Mouse (Mus musculus): ENCODE results near the gene Lgals9. TPM values are rescaled to one million over a fixed set of nuclear protein-coding genes. Genes with fewer than 3 reads are reported as not detected.
"Not testable (repeated sequence)": the region's sequence is repeated elsewhere in the genome, so short reads cannot be mapped to it uniquely, and the experiment has no call there.

Lgals9 gene
- total RNA-seq, 2 experiments from 2014 or later = 67.1 to 118 TPM

- no peak for DNase-seq
These were observed 23.4 kb upstream of the Lgals9 start for GRCm38 (mm10) chr11:79008007-79008775.

- DNase-seq = not testable (repeated sequence)
These were observed 22.6 kb upstream of the Lgals9 start for GRCm38 (mm10) chr11:79007356-79007755.

DNA sequence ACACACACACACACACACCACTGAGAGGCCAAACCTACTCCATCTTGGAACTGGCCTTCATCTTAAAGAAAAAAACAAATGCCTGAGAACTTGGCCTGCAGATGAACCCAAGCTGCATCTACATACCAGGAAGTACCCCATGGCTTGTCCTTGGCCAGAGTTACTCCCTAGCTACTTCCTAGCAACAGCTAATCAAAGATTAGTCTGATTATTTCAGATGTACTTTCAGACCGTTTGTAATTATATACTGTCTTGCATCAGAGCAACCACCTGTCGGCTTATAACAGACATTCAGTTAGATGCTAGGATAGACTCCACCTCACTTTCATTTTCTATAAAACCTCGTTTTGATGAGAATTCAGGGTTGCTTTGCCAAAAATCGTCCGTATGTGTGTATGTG, 21.7 kb upstream of the Lgals9 start:
- DNase-seq = no peak

DNA sequence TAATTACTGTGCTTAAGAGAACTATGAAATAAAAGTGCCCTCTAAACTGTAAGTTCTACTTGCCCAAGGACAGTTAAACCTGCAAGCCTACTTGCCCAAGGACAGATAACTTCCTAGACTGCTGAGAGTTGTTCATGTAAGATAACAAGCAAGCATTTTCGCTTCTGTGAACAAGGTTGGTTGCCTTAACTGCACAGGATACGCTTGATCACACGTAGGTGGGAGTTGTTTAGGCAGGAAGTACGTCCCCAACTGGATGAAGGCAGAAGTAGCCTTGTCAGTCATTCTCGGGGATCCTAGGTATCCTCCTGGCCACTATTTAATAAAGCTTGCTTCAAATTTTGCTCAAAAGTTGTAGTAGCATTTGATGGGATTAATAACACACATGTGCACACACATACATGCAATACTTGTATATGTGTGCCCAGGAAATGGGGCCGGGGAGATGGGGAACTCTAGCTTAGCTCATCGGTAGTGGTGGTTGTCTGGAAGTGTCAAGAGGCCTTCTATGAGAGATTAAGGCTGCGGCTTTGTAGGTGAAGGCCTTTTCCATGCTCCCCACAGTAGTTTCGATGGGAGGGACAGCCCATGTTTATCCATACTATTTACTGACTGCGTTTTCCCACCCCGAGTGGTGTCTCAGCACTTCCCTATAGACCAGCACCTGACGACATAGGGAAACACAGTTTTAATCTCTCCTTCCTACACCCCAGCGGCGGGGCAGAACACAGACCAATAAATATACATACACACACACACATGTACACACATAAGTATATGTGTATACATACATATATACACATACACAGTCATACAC, 21.0 kb upstream of the Lgals9 start:
- DNase-seq = no peak

GRCm38 (mm10) chr11:79003769-79004638, 19.3 kb upstream of the Lgals9 start:
- no peak for DNase-seq

DNA sequence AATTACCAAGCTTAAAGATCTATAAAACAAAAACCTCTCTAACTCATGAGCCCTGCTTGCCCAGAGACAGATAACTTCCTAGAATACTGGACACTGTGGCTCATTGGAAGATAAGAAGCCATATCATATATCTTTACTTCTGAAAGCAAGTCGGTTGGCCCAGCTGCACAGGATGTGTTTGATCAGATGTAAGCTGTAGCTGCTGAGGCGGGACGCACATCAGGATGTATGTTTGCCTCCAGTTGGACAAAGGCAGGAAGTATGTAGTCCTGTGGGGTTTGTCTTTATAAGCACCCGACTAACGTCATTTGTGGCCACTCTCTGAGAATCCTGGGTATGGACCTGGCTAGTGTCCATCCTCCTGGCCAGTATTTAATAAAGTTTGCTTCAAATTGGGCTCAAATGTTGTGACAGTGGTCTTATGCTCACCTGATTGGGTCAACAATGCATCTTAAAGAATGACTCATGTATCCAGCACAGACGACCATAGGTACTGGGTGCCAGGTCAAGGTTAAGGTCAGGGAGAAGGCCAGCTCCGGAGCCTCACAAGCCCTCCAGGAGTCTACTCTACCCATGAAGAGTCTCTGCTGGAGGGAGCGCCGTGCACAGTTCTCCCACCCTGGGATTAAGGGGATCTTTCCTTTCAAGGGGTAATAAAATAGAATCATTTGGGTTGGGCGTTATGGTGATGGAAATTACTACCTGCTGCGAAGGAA, 18.5 kb upstream of the Lgals9 start:
- DNase-seq = no peak

DNA sequence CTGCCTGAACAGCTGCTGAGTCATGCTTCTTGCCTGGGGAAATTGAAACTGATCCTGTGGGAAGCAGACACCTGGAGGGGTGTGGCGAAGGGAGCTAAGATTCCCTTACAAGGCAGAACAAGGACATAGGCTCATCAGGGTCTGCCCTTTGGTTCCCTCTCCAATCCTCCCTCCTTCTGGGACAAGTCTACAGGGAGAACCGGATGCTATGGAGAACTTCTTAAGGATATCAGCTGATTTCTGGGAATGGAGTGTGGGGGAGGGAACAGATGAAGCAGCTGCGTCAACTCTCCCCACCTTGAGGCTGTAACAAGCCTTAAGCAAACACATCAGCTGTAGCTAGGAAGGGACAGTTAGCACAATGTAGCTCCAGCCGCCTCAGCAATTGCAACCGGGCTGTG, 17.8 kb upstream of the Lgals9 start:
- no peak for DNase-seq

- DNase-seq = no peak
These were observed 17.1 kb upstream of the Lgals9 start for GRCm38 (mm10) chr11:79001871-79002270.

DNA sequence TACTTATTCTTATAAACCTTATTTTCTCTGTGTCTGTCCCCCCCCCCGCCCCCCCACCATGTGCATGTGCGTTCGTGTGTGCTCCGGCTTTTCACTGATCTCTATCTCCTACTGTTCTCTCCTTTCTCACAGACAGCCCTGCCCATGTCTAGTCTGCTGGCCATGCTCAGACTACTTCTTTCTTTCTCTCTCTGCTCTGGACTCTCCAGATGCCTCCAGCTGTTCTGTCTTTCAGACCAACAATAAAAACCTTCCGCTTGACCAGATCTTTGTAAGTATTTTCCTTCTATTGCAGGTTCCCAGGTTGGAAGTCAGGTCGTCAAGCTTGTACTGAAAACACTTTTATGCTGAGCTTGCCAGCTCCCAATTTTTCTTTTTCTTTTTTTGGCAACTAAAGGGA, 14.4 kb upstream of the Lgals9 start:
- DNase-seq = no peak

DNA sequence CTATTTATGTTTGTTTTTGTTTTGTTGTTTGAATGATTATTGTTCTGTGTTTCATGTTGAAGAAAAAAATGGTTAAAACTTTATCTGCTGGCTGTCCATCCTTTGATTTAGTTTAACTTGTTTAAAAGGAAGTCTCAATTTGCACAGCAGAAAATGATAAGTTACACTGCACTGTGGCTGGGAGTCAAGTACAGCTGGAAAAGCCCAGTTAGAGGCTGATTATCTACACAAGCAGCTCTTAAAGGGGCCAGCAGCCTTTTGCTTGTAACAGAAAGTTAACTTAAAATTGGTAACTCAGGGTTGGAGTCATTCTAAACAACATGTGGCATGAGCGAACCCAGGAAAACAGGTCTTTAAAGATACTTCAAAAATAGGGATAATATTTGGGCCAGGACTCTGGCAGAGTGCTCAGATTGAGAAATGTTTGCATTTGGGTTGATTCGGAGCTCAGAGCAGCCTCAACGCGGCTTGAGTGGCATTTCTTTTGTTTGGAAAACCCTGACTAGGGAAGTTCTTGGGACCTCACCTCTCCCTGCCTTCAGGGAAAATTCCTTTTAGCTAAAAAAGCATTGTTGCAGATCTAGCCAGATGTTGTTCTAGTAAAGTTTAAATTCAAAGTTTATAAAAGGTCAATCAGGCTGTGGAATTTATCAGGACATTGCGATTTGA, 6.3 kb upstream of the Lgals9 start:
- DNase-seq = not testable (repeated sequence)

DNA sequence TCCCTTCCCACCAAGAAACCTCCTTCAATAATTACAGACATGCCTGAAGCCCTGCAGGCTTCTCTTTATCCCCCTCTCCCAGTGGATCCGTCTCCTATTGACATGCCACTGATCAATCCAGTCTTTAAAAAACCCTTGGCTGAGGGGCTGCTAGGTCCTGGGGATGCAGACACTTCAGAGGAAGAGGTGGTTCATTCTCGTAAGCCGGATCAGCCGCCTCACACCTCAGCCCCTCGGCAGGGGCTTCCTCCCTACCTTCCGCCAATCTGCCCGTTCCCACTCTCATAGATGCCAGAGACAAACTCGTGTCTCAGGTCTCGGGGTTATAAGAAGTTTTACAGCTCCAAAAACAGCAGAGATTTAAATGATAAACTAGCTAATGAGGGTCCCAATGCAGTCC, 5.3 kb upstream of the Lgals9 start:
- DNase-seq = no peak

DNA sequence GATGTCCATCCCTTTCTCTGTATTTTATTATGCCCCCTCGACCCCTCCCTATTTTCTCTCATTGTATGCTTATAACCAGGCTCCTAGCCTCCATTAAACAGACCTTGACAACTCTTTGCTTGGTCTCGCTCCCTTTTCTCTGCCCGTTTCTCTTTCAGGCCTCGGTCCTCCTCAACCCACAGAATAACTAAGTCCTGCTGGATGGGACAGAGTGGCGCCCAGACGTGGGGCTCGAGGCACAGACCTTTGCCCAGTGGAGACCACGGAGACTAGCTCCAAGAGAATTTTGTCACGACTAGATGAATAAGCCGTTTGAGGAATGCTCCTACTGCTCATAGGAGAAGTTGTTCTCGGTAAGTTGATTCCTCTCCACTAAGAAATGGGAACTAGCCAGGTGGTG, 4.5 kb upstream of the Lgals9 start:
- not testable (repeated sequence) for DNase-seq

DNA sequence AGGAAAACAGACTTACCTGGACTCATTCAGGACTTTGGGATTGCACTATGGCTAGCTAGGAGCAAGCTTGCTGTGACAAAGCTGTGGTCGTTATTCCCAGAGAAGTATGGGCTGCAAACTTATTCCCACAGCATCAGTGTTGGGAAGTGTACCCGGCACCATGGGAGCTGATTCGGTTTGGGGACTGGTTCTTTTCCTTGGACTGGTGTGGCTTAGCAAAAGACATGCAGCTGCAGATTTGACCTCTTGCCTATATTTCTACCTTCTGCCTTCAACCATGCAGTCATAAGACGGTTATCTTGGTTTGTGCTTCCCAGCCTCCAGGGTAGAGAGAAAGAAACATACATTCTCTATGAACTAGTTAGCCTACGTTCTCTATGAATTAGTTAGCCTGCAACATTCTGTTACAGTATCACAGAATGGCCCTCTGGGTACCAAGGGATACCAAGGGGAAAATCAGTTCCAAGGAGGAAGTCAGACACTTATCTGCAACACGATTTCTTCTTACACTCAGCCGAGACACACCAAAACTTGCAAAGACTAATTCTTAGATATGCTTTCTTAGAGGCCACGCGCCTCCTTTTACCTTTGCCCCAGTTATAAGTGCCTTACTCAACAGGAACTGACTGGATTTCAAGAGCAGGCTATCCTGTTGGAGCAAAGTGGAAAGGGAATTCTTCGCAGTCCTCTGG, 1.7 kb upstream of the Lgals9 start:
- no peak for DNase-seq

DNA sequence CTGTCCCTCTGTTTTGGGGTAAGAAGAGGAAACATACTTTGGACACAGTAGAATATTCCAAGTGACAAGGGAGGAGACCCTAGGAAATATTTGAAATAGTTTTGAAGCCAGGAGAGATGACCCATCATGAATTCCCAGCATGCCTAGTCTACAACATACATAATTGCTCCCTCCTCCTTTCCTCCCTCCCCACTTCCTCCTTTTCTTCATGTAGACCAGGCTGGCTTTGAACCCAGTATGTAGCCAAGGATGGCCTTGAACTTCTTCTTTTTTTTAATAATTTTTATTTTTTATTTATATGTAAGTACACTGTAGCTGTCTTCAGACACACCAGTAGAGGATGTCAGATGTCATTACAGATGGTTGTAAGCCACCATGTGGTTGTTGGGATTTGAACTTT, 759 bp upstream of the Lgals9 start:
- no peak for DNase-seq

- no peak for DNase-seq
These were observed 1.2 kb downstream of the Lgals9 start for GRCm38 (mm10) chr11:78983539-78983938.

- DNase-seq = no peak
These were observed 2.0 kb downstream of the Lgals9 start for GRCm38 (mm10) chr11:78982513-78983291.

- no peak for DNase-seq
These were observed 2.7 kb downstream of the Lgals9 start for GRCm38 (mm10) chr11:78982042-78982441.

- no peak for DNase-seq
These were observed 4.6 kb downstream of the Lgals9 start for GRCm38 (mm10) chr11:78980083-78980634.

DNA sequence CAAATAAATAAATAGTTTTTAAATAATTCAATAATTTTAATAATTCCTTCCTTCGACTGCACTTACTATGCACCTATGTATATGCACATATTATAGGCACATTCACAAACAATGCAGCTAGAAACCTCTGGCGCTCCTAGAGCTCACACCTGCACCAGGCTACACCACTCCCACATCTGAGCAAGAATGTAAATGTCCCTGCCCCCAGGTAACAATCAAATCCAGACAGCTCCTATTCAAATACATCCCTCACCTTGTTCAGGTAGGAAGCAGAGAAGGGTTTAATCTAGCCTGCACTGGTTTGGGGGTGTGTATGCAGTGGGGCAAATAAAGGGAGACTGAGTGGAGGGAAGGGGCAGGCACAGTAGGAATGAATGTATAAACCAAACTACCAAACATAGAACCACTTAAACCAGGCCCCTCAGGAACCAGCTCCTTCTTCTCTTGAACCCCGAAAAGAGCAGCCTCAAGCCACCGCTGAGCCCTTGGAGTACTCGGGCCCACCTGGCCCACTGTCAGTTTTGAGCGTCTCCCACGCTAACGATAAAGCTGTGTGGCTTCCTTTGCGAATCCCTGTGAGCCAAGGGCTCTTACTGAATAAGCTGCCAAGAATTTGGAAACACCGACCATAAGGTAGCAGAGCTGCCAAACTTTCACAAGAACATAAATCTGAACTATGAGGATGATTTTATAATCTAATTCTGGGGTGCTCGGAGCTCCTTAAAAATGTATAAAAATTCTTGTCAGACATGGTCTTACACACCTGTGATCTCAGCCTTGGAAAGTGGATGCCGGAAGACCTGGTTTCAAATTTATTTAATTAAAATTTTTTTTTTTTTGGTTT, 6.3 kb downstream of the Lgals9 start:
- no peak for DNase-seq
